ENCODE assay signal across 18 mouse cellular contexts in the genomic region with DNA sequence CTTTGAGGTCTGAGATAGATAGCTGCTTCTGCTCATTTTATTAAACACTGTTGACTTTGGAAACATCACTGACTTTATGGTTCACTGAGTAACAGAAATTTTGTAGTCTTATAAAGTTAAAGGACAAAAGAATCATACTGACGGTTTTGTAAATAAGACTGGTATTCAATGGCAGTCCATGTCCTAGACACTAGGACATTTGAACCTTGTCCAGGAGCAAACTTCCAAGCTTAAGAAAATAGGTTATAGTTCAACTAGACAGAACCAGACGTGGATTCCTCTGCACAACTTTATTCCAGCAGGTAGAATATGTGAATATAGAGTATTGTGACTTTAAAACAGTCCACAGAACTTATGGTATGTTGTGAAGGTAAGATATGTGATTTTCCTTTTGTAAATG.
"Had no signal": no experiment of that assay in that cellular context is flagged by ENCODE, and none has a peak within 500 bp of the region (broad histone marks: within the 10 kb centered on the region; RNA-seq: fewer than 3 reads in every experiment).

No protein-coding gene starts in this region.

- DNase-seq: lung, embryonic 14.5 days; lung, postnatal 10 days; lung, postnatal 4 days; midbrain, embryonic 14.5 days; retina, postnatal 1 day; right cerebral cortex, adult 18-20 months; right cerebral cortex, postnatal 25 days; right cerebral cortex, postnatal 4 days; spleen, adult 18-20 months; thymus, adult 18-20 months; thymus, postnatal 14 days; thymus, postnatal 36 days had no signal

- H3K27ac ChIP-seq: midbrain, embryonic 10.5 days; midbrain, embryonic 12.5 days; neural tube, embryonic 13.5 days; neural tube, embryonic 15.5 days had no signal

- H3K4me1 ChIP-seq: midbrain, embryonic 10.5 days; midbrain, embryonic 12.5 days; neural tube, embryonic 13.5 days; neural tube, embryonic 15.5 days had no signal

- H3K4me3 ChIP-seq: midbrain, embryonic 10.5 days; midbrain, embryonic 12.5 days; myocyte; neural tube, embryonic 13.5 days; neural tube, embryonic 15.5 days had no signal

- H3K27me3 ChIP-seq: midbrain, embryonic 12.5 days; neural tube, embryonic 13.5 days; neural tube, embryonic 15.5 days had no signal

- H3K9ac ChIP-seq: lung, embryonic 14.5 days; midbrain, embryonic 12.5 days; neural tube, embryonic 13.5 days; neural tube, embryonic 15.5 days had no signal

- ATAC-seq: midbrain, embryonic 16.5 days had no signal

- H3K36me3 ChIP-seq: midbrain, embryonic 10.5 days; midbrain, embryonic 12.5 days; neural tube, embryonic 13.5 days; neural tube, embryonic 15.5 days had no signal

- H3K9me3 ChIP-seq: midbrain, embryonic 10.5 days; midbrain, embryonic 12.5 days; neural tube, embryonic 13.5 days; neural tube, embryonic 15.5 days had no signal

- H3K4me2 ChIP-seq: lung, embryonic 14.5 days; midbrain, embryonic 12.5 days; neural tube, embryonic 13.5 days; neural tube, embryonic 15.5 days had no signal
